Mouse (Mus musculus) bone marrow macrophage, adult 2 months (primary cell): ENCODE data around the gene Tmeff1.

ENCODE experiments used
- CTCF ChIP-seq: IDR thresholded peaks from 2 replicates; pipeline ENCODE4 v1.5.1; 2012; ENCODE audit warnings: low read depth, mild to moderate bottlenecking, low read length, moderate library complexity
- POLR2A ChIP-seq: IDR thresholded peaks from 2 replicates; pipeline ENCODE4 v1.6.1; 2012; ENCODE audit warnings: mild to moderate bottlenecking, low read depth, low read length, borderline replicate concordance

DNA sequence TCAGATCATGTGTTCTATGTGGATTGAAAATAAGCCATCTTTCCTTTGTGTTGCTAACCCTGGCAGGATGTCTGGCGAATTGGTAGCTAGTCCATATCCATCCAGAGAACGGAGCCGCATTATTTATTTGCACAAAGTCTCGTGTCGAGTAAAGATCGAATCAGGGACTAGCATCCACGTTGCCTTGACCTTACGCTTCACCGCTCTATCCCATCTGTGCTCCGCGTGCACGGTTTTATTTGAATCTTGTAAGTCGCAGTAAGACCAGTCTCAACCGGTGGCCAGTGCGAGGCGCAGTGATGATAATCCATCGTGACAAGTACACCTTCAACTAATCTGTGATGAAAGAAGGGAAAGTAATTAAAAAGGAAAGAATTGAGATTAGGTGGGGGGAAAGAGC is 54.5 kb downstream of the Tmeff1 start:
- TF ChIP-seq POLR2A, result no peak
- TF ChIP-seq CTCF, result no peak
